Mouse (Mus musculus): ENCODE results near the gene Camk1d.

DNA sequence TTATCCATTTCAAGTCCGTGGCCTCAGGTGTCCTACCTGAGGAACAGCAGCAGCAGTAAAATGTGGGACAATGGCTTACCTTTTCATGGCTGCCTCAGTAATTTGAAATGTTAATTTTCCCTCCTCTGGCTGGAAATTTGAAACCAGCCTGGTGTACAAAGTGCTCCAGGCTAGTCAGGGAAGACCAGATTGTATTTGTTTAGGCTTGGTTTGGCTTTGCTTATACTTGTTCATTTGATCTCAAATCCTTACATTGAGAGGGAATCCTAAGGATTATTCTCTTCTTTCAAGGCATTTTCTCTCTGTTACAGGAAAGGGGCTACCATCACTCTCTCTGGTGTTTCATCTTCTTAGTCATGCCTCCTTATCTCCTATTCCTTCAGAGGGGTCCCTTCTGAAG lies 236.8 kb downstream of the Camk1d start:
- TF ChIP-seq CTCF (IDR thresholded peaks at IDR 0.05; ENCODE audit: low read depth) (no peak), EP300 (IDR thresholded peaks at IDR 0.05; ENCODE audit: low read depth) (no peak)

Data from heart, postnatal 0 days (tissue).